Mouse (Mus musculus) hindbrain, embryonic 13.5 days (tissue): ENCODE measurements at regions not wholly inside any gene's neighbourhood (a gene's known extent, or its start where the extent isn't known, plus 50 kb on each side); places are given as distances from the start of the nearest gene placed in this dataset.

Source experiments
- ATAC-seq: fragments of 200-750 bp; cut with Nextera tagmentation; 2 replicates; pipeline ENCODE4 v1.8.0; 2017; ENCODE audit warnings: moderate TSS enrichment; ENCODE audit not compliant: low FRiP score
- H3K27ac ChIP-seq: fragments of 300-500 bp; sonication (generic); 2 replicates; pipeline ENCODE4 v1.5.1; 2015; ENCODE audit warnings: inconsistent platforms, mild to moderate bottlenecking, moderate library complexity
- H3K27me3 ChIP-seq: fragments of 300-500 bp; sonication (generic); 2 replicates; pipeline ENCODE4 v1.6.1; 2015; ENCODE audit warnings: mild to moderate bottlenecking, inconsistent platforms
- H3K36me3 ChIP-seq: fragments of 300-500 bp; sonication (generic); 2 replicates; pipeline ENCODE4 v1.6.1; 2015; ENCODE audit warnings: mild to moderate bottlenecking, inconsistent platforms
- H3K4me1 ChIP-seq: fragments of 300-500 bp; sonication (generic); replicated peaks from 2 replicates; pipeline ENCODE4 v1.6.1; 2015; ENCODE audit warnings: inconsistent platforms
- H3K4me2 ChIP-seq: fragments of 300-500 bp; sonication (generic); 2 replicates; pipeline ENCODE4 v1.6.1; 2015; ENCODE audit warnings: inconsistent platforms, mild to moderate bottlenecking, moderate library complexity
- H3K4me3 ChIP-seq: fragments of 300-500 bp; sonication (generic); 2 replicates; pipeline ENCODE4 v1.5.1; 2015; ENCODE audit warnings: mild to moderate bottlenecking, inconsistent platforms
- H3K9ac ChIP-seq: fragments of 300-500 bp; sonication (generic); 2 replicates; pipeline ENCODE4 v1.6.1; 2015; ENCODE audit warnings: mild to moderate bottlenecking, inconsistent platforms
- H3K9me3 ChIP-seq: fragments of 300-500 bp; sonication (generic); 2 replicates; pipeline ENCODE4 v1.6.1; 2016; ENCODE audit warnings: inconsistent platforms
- WGBS: fragments of 180-500 bp; shearing (Covaris S2); methylation state at CpG from one replicate; pipeline ENCODE4 v1.1.7; 2015; 5-methylcytosine and 5-hydroxymethylcytosine counted together

GRCm38 (mm10) chr12:50967168-50967810 is 318.4 kb upstream of the Prkd1 start:
- Histone ChIP-seq H3K4me3 (no peak overlapping the region), H3K9me3 (no peaks in the 10 kb centered on the region), H3K9ac (no peak overlapping the region), H3K4me1 (no peaks in the 10 kb centered on the region), H3K27me3 (0 out of 2 replicates have a peak, but pooled peaks cover 7% of the 10 kb centered on the region), H3K4me2 (no peak overlapping the region), H3K27ac (no peak overlapping the region), H3K36me3 (no peaks in the 10 kb centered on the region)
- ATAC-seq = no peak
- 73% methylated on average over 5 of the region's 5 CpGs for WGBS

DNA sequence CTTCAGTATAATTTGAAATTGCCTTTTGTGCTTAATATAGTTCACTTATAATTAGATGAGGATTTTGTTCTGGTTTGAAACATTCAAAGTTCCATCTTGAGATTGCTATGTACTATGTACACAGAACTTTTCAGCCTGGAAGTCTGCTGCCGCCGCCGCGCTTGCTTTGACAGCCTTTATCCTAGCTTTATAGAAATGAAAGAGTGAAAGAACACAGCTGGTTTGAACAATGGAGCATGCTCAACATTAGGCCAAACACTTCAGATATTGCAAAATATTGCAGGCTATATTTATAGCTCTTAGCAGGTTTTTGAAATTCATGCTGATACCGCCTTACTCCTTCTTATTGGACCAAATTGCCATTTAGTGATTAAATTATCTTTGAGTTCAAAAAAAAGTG is 305.1 kb upstream of the Prkd1 start:
- Histone ChIP-seq H3K36me3 (no peaks in the 10 kb centered on the region), H3K9ac (no peak overlapping the region), H3K9me3 (no peaks in the 10 kb centered on the region), H3K27me3 (no peaks in the 10 kb centered on the region), H3K27ac (no peak overlapping the region), H3K4me3 (no peak overlapping the region), H3K4me2 (no peak overlapping the region), H3K4me1 (no peaks in the 10 kb centered on the region)
- ATAC-seq = no peak
- WGBS = 95% methylated on average over 5 of the region's 5 CpGs

GRCm38 (mm10) chr12:50947035-50947434 is 298.1 kb upstream of the Prkd1 start:
- peaks cover 12% of the 10 kb centered on the region for H3K27me3 ChIP-seq
- H3K4me2 ChIP-seq = no peak overlapping the region
- ATAC-seq = no peak
- no peaks in the 10 kb centered on the region for H3K4me1 ChIP-seq
- H3K36me3 ChIP-seq = no peaks in the 10 kb centered on the region
- H3K9me3 ChIP-seq = 0 out of 2 replicates have a peak, but pooled peaks cover 3% of the 10 kb centered on the region
- 81% methylated on average over 2 of the region's 2 CpGs for WGBS
- H3K9ac ChIP-seq = no peak overlapping the region
- no peak overlapping the region for H3K4me3 ChIP-seq
- H3K27ac ChIP-seq = no peak overlapping the region

- no peaks in the 10 kb centered on the region for H3K36me3 ChIP-seq
- no peaks in the 10 kb centered on the region for H3K4me1 ChIP-seq
- H3K9me3 ChIP-seq = 0 out of 2 replicates have a peak, but pooled peaks cover 3% of the 10 kb centered on the region
- WGBS = 23% methylated on average over 19 of the region's 19 CpGs
- peak overlapping the region; percentile 35 for H3K4me3 ChIP-seq
- H3K9ac ChIP-seq = peak overlapping the region; percentile 68
- H3K4me2 ChIP-seq = peak overlapping the region; percentile 51
- no peak overlapping the region; the same call in 1 of the 2 replicates for H3K27ac ChIP-seq
- peaks cover 12% of the 10 kb centered on the region for H3K27me3 ChIP-seq
- ATAC-seq = peak; percentile 94
These were observed 295.0 kb upstream of the Prkd1 start for GRCm38 (mm10) chr12:50943741-50944521.

DNA sequence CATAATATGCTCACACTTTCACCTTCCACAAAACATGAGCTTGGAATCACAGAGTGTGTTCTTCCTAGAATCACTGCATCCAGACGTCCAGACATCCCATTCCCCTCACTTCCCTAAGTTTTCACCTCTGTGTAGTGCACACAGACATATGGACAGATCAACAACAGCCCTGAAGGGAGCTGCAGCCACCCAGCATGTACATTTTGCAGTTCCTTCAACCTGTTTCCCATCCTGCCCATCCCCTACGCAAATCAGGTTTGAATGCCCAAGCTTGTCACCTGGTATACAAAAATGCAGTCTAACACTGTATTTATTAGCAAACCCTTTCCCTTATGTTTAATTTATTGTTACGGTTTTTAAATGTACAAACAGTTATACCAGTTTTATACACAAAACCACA is 294.4 kb upstream of the Prkd1 start:
- H3K4me1 ChIP-seq = no peaks in the 10 kb centered on the region
- WGBS = 57% methylated on average over 3 of the region's 3 CpGs
- peak; percentile 44 for ATAC-seq
- H3K27me3 ChIP-seq = peaks cover 12% of the 10 kb centered on the region
- H3K27ac ChIP-seq = no peak overlapping the region
- H3K9ac ChIP-seq = no peak overlapping the region
- H3K36me3 ChIP-seq = no peaks in the 10 kb centered on the region
- H3K4me2 ChIP-seq = no peak overlapping the region
- H3K9me3 ChIP-seq = 0 out of 2 replicates have a peak, but pooled peaks cover 3% of the 10 kb centered on the region
- H3K4me3 ChIP-seq = no peak overlapping the region

- H3K9ac ChIP-seq = no peak overlapping the region
- no peak overlapping the region for H3K27ac ChIP-seq
- no peaks in the 10 kb centered on the region for H3K4me1 ChIP-seq
- H3K4me3 ChIP-seq = no peak overlapping the region
- no peaks in the 10 kb centered on the region for H3K9me3 ChIP-seq
- WGBS = 67% methylated on average over 5 of the region's 5 CpGs
- H3K27me3 ChIP-seq = no peaks in the 10 kb centered on the region
- no peak overlapping the region for H3K4me2 ChIP-seq
- no peak for ATAC-seq
- no peaks in the 10 kb centered on the region for H3K36me3 ChIP-seq
These were observed 286.6 kb upstream of the Prkd1 start for GRCm38 (mm10) chr12:50935516-50935915.

DNA sequence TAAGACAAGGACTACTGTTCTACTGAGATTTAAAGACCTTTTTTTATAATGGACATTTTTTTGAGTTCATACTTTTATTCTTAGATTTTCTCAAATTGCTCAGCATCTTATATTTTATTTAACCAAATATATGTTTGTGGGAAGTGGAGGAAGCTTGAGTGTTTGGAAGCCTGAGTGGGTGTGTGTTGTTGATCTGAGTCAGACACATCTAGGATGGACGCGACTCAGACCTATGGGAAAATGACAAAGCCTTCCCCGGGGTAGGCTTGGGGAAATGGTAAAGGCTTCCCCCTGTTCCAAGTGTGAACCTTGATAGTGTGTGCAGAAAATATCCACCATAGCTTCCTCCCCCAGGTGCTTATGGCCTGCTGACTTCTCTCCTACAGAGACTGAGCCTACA is 283.6 kb upstream of the Prkd1 start:
- WGBS = 93% methylated on average over 3 of the region's 3 CpGs
- no peak for ATAC-seq

GRCm38 (mm10) chr12:50929641-50930040 is 280.7 kb upstream of the Prkd1 start:
- Histone ChIP-seq H3K4me1 (no peaks in the 10 kb centered on the region), H3K27ac (no peak overlapping the region), H3K4me3 (no peak overlapping the region), H3K36me3 (no peaks in the 10 kb centered on the region), H3K4me2 (no peak overlapping the region), H3K9ac (no peak overlapping the region), H3K9me3 (no peaks in the 10 kb centered on the region), H3K27me3 (no peaks in the 10 kb centered on the region)
- 89% methylated on average over 3 of the region's 3 CpGs for WGBS
- no peak for ATAC-seq

More for the DNA sequence above, 283.6 kb upstream of the Prkd1 start:
- no peaks in the 10 kb centered on the region for H3K4me1 ChIP-seq
- H3K9ac ChIP-seq = no peak overlapping the region
- H3K9me3 ChIP-seq = no peaks in the 10 kb centered on the region
- H3K36me3 ChIP-seq = no peaks in the 10 kb centered on the region
- no peak overlapping the region for H3K27ac ChIP-seq
- no peaks in the 10 kb centered on the region for H3K27me3 ChIP-seq
- H3K4me2 ChIP-seq = no peak overlapping the region
- H3K4me3 ChIP-seq = no peak overlapping the region

DNA sequence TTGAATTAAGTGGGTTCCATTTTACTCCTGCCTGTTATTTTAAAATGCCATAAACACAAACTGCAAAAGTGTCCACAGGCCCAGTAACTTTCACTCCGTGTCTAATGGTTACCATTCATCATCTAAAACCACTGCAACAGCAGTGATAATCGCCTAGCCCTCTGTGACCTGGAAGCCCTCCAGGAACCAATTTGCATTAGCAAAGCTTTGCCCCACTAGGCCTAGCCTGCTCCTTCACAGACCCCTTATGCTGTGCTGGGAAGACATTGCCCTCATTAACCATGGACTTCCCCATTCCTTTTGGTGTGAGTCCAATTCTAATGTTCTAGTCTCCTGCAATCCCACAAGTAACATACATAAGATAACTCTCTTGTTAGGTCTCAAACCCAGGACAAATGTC is 277.3 kb upstream of the Prkd1 start:
- H3K27ac ChIP-seq = no peak overlapping the region
- no peak overlapping the region for H3K9ac ChIP-seq
- ATAC-seq = no peak
- H3K9me3 ChIP-seq = no peaks in the 10 kb centered on the region
- H3K4me3 ChIP-seq = no peak overlapping the region
- H3K36me3 ChIP-seq = no peaks in the 10 kb centered on the region
- H3K27me3 ChIP-seq = no peaks in the 10 kb centered on the region
- 28% methylated on average over 2 of the region's 2 CpGs for WGBS
- H3K4me2 ChIP-seq = no peak overlapping the region
- H3K4me1 ChIP-seq = no peaks in the 10 kb centered on the region

DNA sequence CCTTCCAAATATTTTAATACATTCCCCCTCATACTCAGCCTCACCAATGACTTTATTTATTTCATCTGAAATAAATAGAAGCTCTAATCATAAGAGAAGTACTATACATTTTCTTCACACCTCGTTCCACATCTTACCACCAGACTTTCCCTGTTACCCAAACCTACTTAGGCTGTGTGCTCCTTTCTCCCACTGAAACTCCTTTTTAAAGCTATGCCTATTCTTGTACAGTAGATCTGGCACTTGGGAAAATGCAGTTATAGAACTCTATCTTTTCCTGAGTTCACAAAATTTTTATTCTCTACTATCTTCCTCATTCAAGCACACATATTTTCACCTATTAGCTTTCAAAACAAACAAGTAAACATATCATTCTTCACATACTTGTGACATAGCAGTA is 272.8 kb upstream of the Prkd1 start:
- Histone ChIP-seq H3K9me3 (no peaks in the 10 kb centered on the region), H3K4me2 (no peak overlapping the region), H3K27ac (no peak overlapping the region), H3K9ac (no peak overlapping the region), H3K4me1 (no peaks in the 10 kb centered on the region), H3K4me3 (no peak overlapping the region), H3K27me3 (no peaks in the 10 kb centered on the region), H3K36me3 (no peaks in the 10 kb centered on the region)
- WGBS = 91% methylated on average over 1 of the region's 1 CpGs
- ATAC-seq = no peak

GRCm38 (mm10) chr12:50899609-50900447 is 250.9 kb upstream of the Prkd1 start:
- no peaks in the 10 kb centered on the region for H3K9me3 ChIP-seq
- H3K4me3 ChIP-seq = no peak overlapping the region
- no peak overlapping the region for H3K9ac ChIP-seq
- ATAC-seq = no peak
- no peaks in the 10 kb centered on the region for H3K27me3 ChIP-seq
- no peaks in the 10 kb centered on the region for H3K36me3 ChIP-seq
- no peak overlapping the region for H3K27ac ChIP-seq
- no peaks in the 10 kb centered on the region for H3K4me1 ChIP-seq
- WGBS = 84% methylated on average over 13 of the region's 13 CpGs
- H3K4me2 ChIP-seq = no peak overlapping the region

DNA sequence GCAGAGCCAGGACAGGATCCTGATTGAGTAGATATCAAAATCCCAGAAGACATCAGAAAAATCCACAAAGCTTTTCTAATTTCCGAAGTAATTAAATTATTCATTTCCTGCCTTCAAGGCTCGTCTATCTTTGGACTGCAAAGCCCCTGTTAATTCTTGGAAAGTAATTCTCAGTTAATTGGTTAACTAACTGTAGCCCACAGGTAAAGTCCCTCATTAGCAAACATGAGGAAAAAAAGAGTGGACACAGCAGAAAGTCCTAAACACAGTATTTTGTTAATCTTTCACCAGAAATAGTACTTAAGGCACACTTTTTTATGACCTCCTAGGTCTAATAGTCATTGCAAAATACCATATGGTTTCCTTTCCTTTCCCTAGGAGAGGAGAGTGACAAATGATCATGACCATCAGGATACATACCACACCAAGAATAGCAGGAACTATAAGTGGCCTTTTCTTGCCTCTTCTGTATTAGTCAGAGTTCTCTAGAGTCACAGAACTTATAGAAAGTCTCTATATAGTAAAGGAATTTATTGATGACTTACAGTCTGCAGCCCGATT is 248.8 kb upstream of the Prkd1 start:
- Histone ChIP-seq H3K9ac (no peak overlapping the region), H3K36me3 (no peaks in the 10 kb centered on the region), H3K27ac (no peak overlapping the region), H3K4me3 (no peak overlapping the region), H3K4me2 (no peak overlapping the region), H3K9me3 (no peaks in the 10 kb centered on the region), H3K27me3 (no peaks in the 10 kb centered on the region), H3K4me1 (no peaks in the 10 kb centered on the region)
- ATAC-seq = no peak
- WGBS = 78% methylated on average over 3 of the region's 3 CpGs
